Mouse (Mus musculus) MEL (cell line): ENCODE measurements around the gene Slc39a2.

ENCODE experiments used
- CHD2 ChIP-seq: IDR thresholded peaks from 2 replicates; pipeline ENCODE4 v1.6.1; 2011; ENCODE audit warnings: low read length, improper control_type of control experiment
- CTCF ChIP-seq, 3 experiments: IDR thresholded peaks in 2 of 3; conservative IDR thresholded peaks in 1 of 3; 2 replicates each; pipeline ENCODE4 v1.5.1; 2011 to 2012; ENCODE audit warnings: low read length in 3 of 3, low read depth in 2 of 3, mild to moderate bottlenecking in 2 of 3, improper control_type of control experiment in 1 of 3, inconsistent platforms in 1 of 3, mixed read lengths in 1 of 3, moderate library complexity in 1 of 3; ENCODE audit not compliant: control insufficient read depth in 1 of 3, insufficient read depth in 1 of 3, poor library complexity in 1 of 3, severe bottlenecking in 1 of 3
- EP300 ChIP-seq, 2 experiments: IDR thresholded peaks; 2 replicates each; pipeline ENCODE4 v1.6.1; 2011; ENCODE audit warnings: improper control_type of control experiment in 2 of 2, low read length in 2 of 2, low read depth in 1 of 2, mild to moderate bottlenecking in 1 of 2
- MXI1 ChIP-seq: IDR thresholded peaks from 2 replicates; pipeline ENCODE4 v1.6.1; 2011; ENCODE audit warnings: mild to moderate bottlenecking, low read depth, low read length, improper control_type of control experiment
- POLR2A ChIP-seq, 2 experiments: IDR thresholded peaks; 2 replicates each; pipeline ENCODE4 v1.6.1; 2011 to 2012; ENCODE audit warnings: low read length in 2 of 2, mild to moderate bottlenecking in 2 of 2, control low read depth in 1 of 2, improper control_type of control experiment in 1 of 2, low read depth in 1 of 2, moderate library complexity in 1 of 2; ENCODE audit not compliant: control insufficient read depth in 1 of 2, insufficient read depth in 1 of 2, poor library complexity in 1 of 2
- ZMIZ1 ChIP-seq: IDR thresholded peaks from 2 replicates; pipeline ENCODE4 v1.6.1; 2012; ENCODE audit warnings: low read depth, mild to moderate bottlenecking, inconsistent platforms, low read length, improper control_type of control experiment, moderate library complexity

DNA sequence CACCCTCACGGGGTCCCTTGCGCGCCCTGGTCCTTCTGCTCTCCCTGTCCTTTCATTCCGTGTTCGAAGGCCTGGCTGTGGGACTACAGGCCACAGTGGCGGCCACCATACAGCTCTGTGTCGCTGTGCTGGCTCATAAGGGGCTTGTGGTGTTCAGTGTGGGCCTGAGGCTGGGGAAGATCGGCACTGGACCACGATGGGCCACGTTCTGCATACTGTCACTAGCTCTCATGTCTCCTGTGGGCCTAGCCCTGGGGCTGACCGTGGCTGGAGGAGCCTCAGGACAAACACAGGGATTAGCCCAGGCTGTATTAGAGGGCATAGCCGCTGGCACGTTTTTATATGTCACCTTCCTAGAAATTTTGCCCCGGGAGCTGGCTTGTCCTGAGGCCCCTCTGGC is 2.4 kb downstream of the Slc39a2 start:
- TF ChIP-seq POLR2A (IDR thresholded peaks at IDR 0.05; ENCODE audit: control insufficient read depth in 1 of 2, insufficient read depth in 1 of 2, low read depth in 1 of 2, low read length in 2 of 2, poor library complexity in 1 of 2) = no peak
- TF ChIP-seq CHD2 = no peak
- TF ChIP-seq CTCF (IDR thresholded peaks at IDR 0.05 in 2 of 3, conservative IDR thresholded peaks at IDR 0.05 in 1 of 3; ENCODE audit: control insufficient read depth in 1 of 3, insufficient read depth in 1 of 3, low read depth in 2 of 3, low read length in 3 of 3, poor library complexity in 1 of 3, severe bottlenecking in 1 of 3) = no peak
- TF ChIP-seq EP300 (IDR thresholded peaks at IDR 0.05; ENCODE audit: low read depth in 1 of 2, low read length in 2 of 2) = no peak
- TF ChIP-seq ZMIZ1 = no peak
- no peak for TF ChIP-seq MXI1
